Mouse (Mus musculus) thymus, adult 2 months (tissue): Measurements from ENCODE around the gene Prkag3. TPM values are rescaled to one million over a fixed set of nuclear protein-coding genes. Genes with fewer than 3 reads are reported as not detected.

Experiments
- DNase-seq: peaks from one replicate; pipeline ENCODE4 v3.0.0; 2021
- H3K27ac ChIP-seq: fragments of 200-500 bp; 2 replicates; pipeline ENCODE4 v1.5.1; 2012; ENCODE audit warnings: low read length, control low read depth; ENCODE audit not compliant: control insufficient read depth, insufficient read depth
- H3K27me3 ChIP-seq: fragments of 200-500 bp; 2 replicates; pipeline ENCODE4 v1.6.1; 2012; ENCODE audit warnings: mild to moderate bottlenecking, low read length, moderate library complexity, mixed read lengths; ENCODE audit not compliant: control insufficient read depth, insufficient read depth
- H3K36me3 ChIP-seq: fragments of 200-500 bp; 2 replicates; pipeline ENCODE4 v1.6.1; 2012; ENCODE audit warnings: mild to moderate bottlenecking, low read length, moderate library complexity; ENCODE audit not compliant: control insufficient read depth, insufficient read depth
- H3K4me1 ChIP-seq: fragments of 200-500 bp; replicated peaks from 2 replicates; pipeline ENCODE4 v1.6.1; 2012; ENCODE audit warnings: low read length; ENCODE audit not compliant: control insufficient read depth, insufficient read depth
- H3K4me3 ChIP-seq: fragments of 200-500 bp; 2 replicates; pipeline ENCODE4 v1.5.1; 2012; ENCODE audit warnings: mild to moderate bottlenecking, low read length, control low read depth, moderate library complexity; ENCODE audit not compliant: control insufficient read depth, insufficient read depth
- CTCF ChIP-seq: fragments of 200-500 bp; IDR thresholded peaks from 2 replicates; pipeline ENCODE4 v1.5.1; 2012; ENCODE audit warnings: mild to moderate bottlenecking, control low read depth, low read length, moderate library complexity, borderline replicate concordance; ENCODE audit not compliant: control insufficient read depth, poor library complexity, insufficient read depth; ENCODE audit errors: extremely low read depth
- POLR2A ChIP-seq: fragments of 200-500 bp; IDR thresholded peaks from 2 replicates; pipeline ENCODE4 v1.6.1; 2012; ENCODE audit warnings: mild to moderate bottlenecking, low read length, control low read depth, moderate library complexity; ENCODE audit not compliant: control insufficient read depth, poor library complexity, insufficient read depth; ENCODE audit errors: extremely low read depth
- WGBS: fragments of 180-500 bp; shearing (Covaris S2); methylation state at CpG from one replicate; pipeline ENCODE4 v1.1.7; 2018; 5-methylcytosine and 5-hydroxymethylcytosine counted together
- polyA plus RNA-seq: library from polyadenylated mRNA; depleted of rRNA; stranded (reverse); fragments of >200 nt; gene quantifications from 2 replicates; pipeline ENCODE4 v1.2.3, GENCODE M21; 2012

Prkag3 gene
- polyA plus RNA-seq, 1 experiment: 0.38 TPM

GRCm38 (mm10) chr1:74728446-74728845 lies 20.6 kb downstream of the Prkag3 start:
- H3K4me3 ChIP-seq: no peak overlapping the region
- no peak for DNase-seq
- 78% methylated on average over 8 of the region's 8 CpGs for WGBS
- no peak overlapping the region for H3K27ac ChIP-seq
- no peaks in the 10 kb centered on the region for H3K27me3 ChIP-seq
- no peaks in the 10 kb centered on the region for H3K36me3 ChIP-seq
- H3K4me1 ChIP-seq: no peaks in the 10 kb centered on the region
- TF ChIP-seq POLR2A (no peak), CTCF (no peak)

GRCm38 (mm10) chr1:74726674-74727073 lies 22.3 kb downstream of the Prkag3 start:
- H3K27me3 ChIP-seq: no peaks in the 10 kb centered on the region
- TF ChIP-seq POLR2A: no peak
- DNase-seq: no peak
- H3K4me3 ChIP-seq: no peak overlapping the region
- H3K36me3 ChIP-seq: no peaks in the 10 kb centered on the region
- WGBS: 87% methylated on average over 5 of the region's 5 CpGs
- no peaks in the 10 kb centered on the region for H3K4me1 ChIP-seq
- H3K27ac ChIP-seq: no peak overlapping the region

GRCm38 (mm10) chr1:74726114-74726513 lies 22.9 kb downstream of the Prkag3 start:
- TF ChIP-seq CTCF (no peak), POLR2A (no peak)
- no peak overlapping the region for H3K4me3 ChIP-seq
- peaks cover 2% of the 10 kb centered on the region for H3K4me1 ChIP-seq
- H3K27me3 ChIP-seq: no peaks in the 10 kb centered on the region
- no peak overlapping the region for H3K27ac ChIP-seq
- no peak for DNase-seq
- no peaks in the 10 kb centered on the region for H3K36me3 ChIP-seq
- WGBS: 89% methylated on average over 5 of the region's 5 CpGs

GRCm38 (mm10) chr1:74723748-74724147 lies 25.3 kb downstream of the Prkag3 start:
- no peak overlapping the region for H3K4me3 ChIP-seq
- peaks cover 4% of the 10 kb centered on the region for H3K4me1 ChIP-seq
- H3K27ac ChIP-seq: no peak overlapping the region
- H3K27me3 ChIP-seq: no peaks in the 10 kb centered on the region
- DNase-seq: peak; percentile 28
- WGBS: 98% methylated on average over 2 of the region's 2 CpGs
- no peaks in the 10 kb centered on the region for H3K36me3 ChIP-seq
- TF ChIP-seq POLR2A (no peak), CTCF (no peak)

- H3K4me3 ChIP-seq: no peak overlapping the region
- H3K4me1 ChIP-seq: peaks cover 4% of the 10 kb centered on the region
- H3K27me3 ChIP-seq: no peaks in the 10 kb centered on the region
- no peaks in the 10 kb centered on the region for H3K36me3 ChIP-seq
- TF ChIP-seq POLR2A: no peak
- no peak for TF ChIP-seq CTCF
- 87% methylated on average over 6 of the region's 6 CpGs for WGBS
- H3K27ac ChIP-seq: no peak overlapping the region
- DNase-seq: no peak
These were observed 27.4 kb downstream of the Prkag3 start for GRCm38 (mm10) chr1:74721657-74722056.

- Histone ChIP-seq H3K27ac (no peak overlapping the region), H3K4me1 (peaks cover 4% of the 10 kb centered on the region)
These were observed 29.7 kb downstream of the Prkag3 start for GRCm38 (mm10) chr1:74719281-74719680.

GRCm38 (mm10) chr1:74718113-74718512 lies 30.9 kb downstream of the Prkag3 start:
- TF ChIP-seq POLR2A: no peak
- TF ChIP-seq CTCF: no peak
- no peaks in the 10 kb centered on the region; the same call in 1 of the 2 replicates for H3K27me3 ChIP-seq
- no peaks in the 10 kb centered on the region for H3K36me3 ChIP-seq
- WGBS: 94% methylated on average over 8 of the region's 8 CpGs
- no peak for DNase-seq
- no peak overlapping the region for H3K4me3 ChIP-seq
- H3K27ac ChIP-seq: no peak overlapping the region
- H3K4me1 ChIP-seq: peaks cover 4% of the 10 kb centered on the region

More at GRCm38 (mm10) chr1:74719281-74719680, 29.7 kb downstream of the Prkag3 start:
- no peak for DNase-seq
- Histone ChIP-seq H3K4me3 (no peak overlapping the region), H3K36me3 (no peaks in the 10 kb centered on the region), H3K27me3 (no peaks in the 10 kb centered on the region)
- 95% methylated on average over 3 of the region's 3 CpGs for WGBS
- no peak for TF ChIP-seq POLR2A
- no peak for TF ChIP-seq CTCF
